ENCODE assay signal across 8 mouse cellular contexts in the genomic region with DNA sequence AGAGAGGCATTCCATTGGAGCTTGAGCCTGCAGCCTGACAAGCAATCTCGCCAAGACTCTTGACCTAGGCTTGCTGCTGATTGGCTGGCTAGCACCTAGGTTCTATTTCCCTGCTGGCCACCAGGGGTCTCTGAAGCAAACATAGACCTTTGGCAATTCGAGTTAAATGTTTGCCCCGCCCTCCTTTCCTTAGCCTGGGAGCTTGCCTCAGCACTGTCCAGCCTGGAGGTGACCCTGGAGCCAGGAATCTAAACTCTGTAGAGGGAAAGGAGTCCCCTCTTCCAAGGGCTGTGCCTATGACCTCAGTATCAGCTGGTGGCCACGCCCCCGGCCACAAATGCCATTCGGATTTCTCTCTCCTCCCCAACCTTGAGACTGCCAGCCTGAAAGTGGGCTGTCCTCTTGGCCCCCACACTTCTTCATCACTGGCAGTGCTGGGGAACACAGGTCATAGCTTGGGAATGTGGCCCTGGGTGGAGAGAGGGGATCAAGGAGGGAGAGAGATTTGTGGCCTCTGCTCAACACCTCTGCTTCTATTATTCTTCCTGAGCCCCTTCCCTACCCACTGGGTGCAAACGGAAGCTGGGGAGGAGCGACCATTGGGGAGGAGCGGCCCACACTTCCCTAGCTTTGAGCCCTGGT. TPM values are rescaled to one million over a fixed set of nuclear protein-coding genes. Genes with fewer than 3 reads are reported as not detected.
DNase-seq lines count a peak whose midpoint lies in the region; ATAC-seq and TF ChIP-seq lines count a peak whose summit lies in the region.

No protein-coding gene starts in this region.

- no peaks in the 10 kb centered on the region for H3K9me3 ChIP-seq in forebrain, embryonic 13.5 days (replicated peaks)
- H3K9me3 ChIP-seq in stomach, postnatal 0 days (ENCODE audit: control insufficient read depth, low read length) = no peaks in the 10 kb centered on the region

- H3K27me3 ChIP-seq in forebrain, embryonic 13.5 days = no peaks in the 10 kb centered on the region
- H3K27me3 ChIP-seq in stomach, postnatal 0 days (ENCODE audit: control insufficient read depth, insufficient read depth, low read length) = no peaks in the 10 kb centered on the region

- no peak overlapping the region for H3K4me2 ChIP-seq in forebrain, embryonic 13.5 days
- H3K4me2 ChIP-seq in stomach, postnatal 0 days (replicated peaks; ENCODE audit: low read depth) = no peak overlapping the region

- peak; percentile 72 for DNase-seq in ovary, adult 18-20 months (ENCODE audit: low spot score)
- DNase-seq in ovary, postnatal 10 days (ENCODE audit: low spot score) = no peak
- peak; percentile 44 for DNase-seq in c-Kit-positive CD71-negative TER-119-negative erythroid progenitor cells, embryonic 14.5 days (ENCODE audit: low read depth)
- peak; percentile 89 for DNase-seq in heart, postnatal 4 days
- peak; percentile 25 for DNase-seq in large intestine, adult 2 months (ENCODE audit: low read depth, low spot score)
- peak; percentile 82 for DNase-seq in stomach, postnatal 0 days (ENCODE audit: low spot score)

- peak; percentile 86 for TF ChIP-seq CTCF in stomach, postnatal 0 days (IDR thresholded peaks at IDR 0.05; ENCODE audit: low read depth)

- ATAC-seq in forebrain, embryonic 13.5 days = peak; percentile 67
- ATAC-seq in megakaryocyte-erythroid progenitor cell, adult 5-6 weeks (replicated peaks; ENCODE audit: low FRiP score, low TSS enrichment, poor library complexity, severe bottlenecking) = peak; percentile 93
- peak; percentile 77 for ATAC-seq in stomach, postnatal 0 days (ENCODE audit: low FRiP score, low TSS enrichment)

- no peak for TF ChIP-seq EP300 in stomach, postnatal 0 days (optimal IDR thresholded peaks at IDR 0.05)

- no peaks in the 10 kb centered on the region for H3K36me3 ChIP-seq in forebrain, embryonic 13.5 days (ENCODE audit: poor library complexity, severe bottlenecking)
- H3K36me3 ChIP-seq in stomach, postnatal 0 days (ENCODE audit: control insufficient read depth, insufficient read depth, low read length) = no peaks in the 10 kb centered on the region

- peak overlapping the region; percentile 59 for H3K27ac ChIP-seq in forebrain, embryonic 13.5 days
- H3K27ac ChIP-seq in stomach, postnatal 0 days (replicated peaks) = peak overlapping the region; percentile 88

- H3K4me1 ChIP-seq in forebrain, embryonic 13.5 days = peaks cover 28% of the 10 kb centered on the region
- H3K4me1 ChIP-seq in stomach, postnatal 0 days (replicated peaks; ENCODE audit: control insufficient read depth, insufficient read depth) = peaks cover 7% of the 10 kb centered on the region; the same call in 1 of the 2 replicates

- H3K4me3 ChIP-seq in forebrain, embryonic 13.5 days = no peak overlapping the region
- no peak overlapping the region for H3K4me3 ChIP-seq in stomach, postnatal 0 days (ENCODE audit: low read depth, low read length)

- WGBS in forebrain, embryonic 13.5 days = 13% methylated on average over 9 of the region's 9 CpGs
- 23% methylated on average over 9 of the region's 9 CpGs for WGBS in large intestine, adult 2 months
- WGBS in stomach, postnatal 0 days = 8% methylated on average over 9 of the region's 9 CpGs

- no peak overlapping the region for H3K9ac ChIP-seq in forebrain, embryonic 13.5 days
- 0 out of 2 replicates have a peak overlapping the region, but pooled peaks have one; percentile 31 for H3K9ac ChIP-seq in stomach, postnatal 0 days (ENCODE audit: low read length)

RNA-seq across cellular contexts. Expression of a gene that starts 23.8 kb away (rescaled TPM):
- 7.6 and 9.0 TPM in 2 replicates for polyA plus RNA-seq in forebrain, embryonic 13.5 days (2015; fragmentation: Nextera tagmentation; extraction: Ambion mirVana)
- 100 to 1,000 TPM; 121 to 123 TPM for total RNA-seq in heart, postnatal 4 days (2021)
- polyA plus RNA-seq in large intestine, adult 2 months (2012; rRNA removed) = 20.6 and 22.7 TPM in 2 replicates
- total RNA-seq in megakaryocyte-erythroid progenitor cell, adult 5-6 weeks (2014; fragmentation: Nextera tagmentation) = not detected in 2 replicates
- total RNA-seq in megakaryocyte-erythroid progenitor cell, adult 5-6 weeks (2017) = 0.19 TPM in 1 of 2 replicates, not detected in the other
- 28.8 and 30.0 TPM in 2 replicates for polyA plus RNA-seq in stomach, postnatal 0 days (2015; fragmentation: Nextera tagmentation; extraction: Ambion mirVana)

RNA-seq across cellular contexts. Expression of a gene that starts 36.8 kb away (rescaled TPM):
- 53.7 and 62.7 TPM in 2 replicates for polyA plus RNA-seq in forebrain, embryonic 13.5 days (2015; fragmentation: Nextera tagmentation; extraction: Ambion mirVana)
- total RNA-seq in heart, postnatal 4 days (2021) = 10 to 100 TPM; 41.1 to 41.4 TPM
- polyA plus RNA-seq in large intestine, adult 2 months (2012; rRNA removed) = 177 and 182 TPM in 2 replicates
- 70.3 and 92.5 TPM in 2 replicates for total RNA-seq in megakaryocyte-erythroid progenitor cell, adult 5-6 weeks (2014; fragmentation: Nextera tagmentation)
- 35.0 and 52.6 TPM in 2 replicates for total RNA-seq in megakaryocyte-erythroid progenitor cell, adult 5-6 weeks (2017)
- 85.2 and 98.6 TPM in 2 replicates for polyA plus RNA-seq in stomach, postnatal 0 days (2015; fragmentation: Nextera tagmentation; extraction: Ambion mirVana)

RNA-seq across cellular contexts. Expression of a gene that starts 38.8 kb away (rescaled TPM):
- polyA plus RNA-seq in forebrain, embryonic 13.5 days (2015; fragmentation: Nextera tagmentation; extraction: Ambion mirVana) = 0.81 and 1.1 TPM in 2 replicates
- total RNA-seq in heart, postnatal 4 days (2021) = 100 to 1,000 TPM; 742 to 747 TPM
- polyA plus RNA-seq in large intestine, adult 2 months (2012; rRNA removed) = 353 and 360 TPM in 2 replicates
- not detected in 2 replicates for total RNA-seq in megakaryocyte-erythroid progenitor cell, adult 5-6 weeks (2014; fragmentation: Nextera tagmentation)
- not detected in 2 replicates for total RNA-seq in megakaryocyte-erythroid progenitor cell, adult 5-6 weeks (2017)
- 223 and 291 TPM in 2 replicates for polyA plus RNA-seq in stomach, postnatal 0 days (2015; fragmentation: Nextera tagmentation; extraction: Ambion mirVana)

RNA-seq across cellular contexts. Expression of a gene that starts 51.4 kb away (rescaled TPM):
- 4.0 and 5.4 TPM in 2 replicates for polyA plus RNA-seq in forebrain, embryonic 13.5 days (2015; fragmentation: Nextera tagmentation; extraction: Ambion mirVana)
- not detected for total RNA-seq in heart, postnatal 4 days (2021)
- polyA plus RNA-seq in large intestine, adult 2 months (2012; rRNA removed) = 0.17 TPM in 1 of 2 replicates, not detected in the other
- total RNA-seq in megakaryocyte-erythroid progenitor cell, adult 5-6 weeks (2014; fragmentation: Nextera tagmentation) = not detected in 2 replicates
- total RNA-seq in megakaryocyte-erythroid progenitor cell, adult 5-6 weeks (2017) = not detected in 2 replicates
- polyA plus RNA-seq in stomach, postnatal 0 days (2015; fragmentation: Nextera tagmentation; extraction: Ambion mirVana) = 0.55 and 0.63 TPM in 2 replicates

Comparison
In these comparisons a context has a peak if more than half of its experiments do, and no peak if none do; other contexts are left out.
1. RNA of a gene that starts 38.8 kb away (polyA plus RNA-seq): 353 to 360 TPM in large intestine, adult 2 months and 223 to 291 TPM in stomach, postnatal 0 days; 0.81 to 1.1 TPM in forebrain, embryonic 13.5 days; every median in the first group is over 100 times any median in the second.
2. Peak in every context shown above with its lines, with median percentiles within 50 percentile points of each other: ATAC-seq.